Mouse (Mus musculus): ENCODE results near the gene Anapc11. TPM values are rescaled to one million over a fixed set of nuclear protein-coding genes. Genes with fewer than 3 reads are reported as not detected.

Gene Anapc11
- polyA plus RNA-seq, 1 experiment from 2014 or later, result 126 TPM

- 85% methylated on average over 10 of the region's 10 CpGs for WGBS
- Histone ChIP-seq H3K27ac (replicated peaks) (no peak overlapping the region), H3K27me3 (ENCODE audit: control insufficient read depth, insufficient read depth, low read length) (no peaks in the 10 kb centered on the region), H3K4me2 (replicated peaks; ENCODE audit: low read depth) (no peak overlapping the region), H3K9ac (ENCODE audit: low read length) (no peak overlapping the region), H3K4me3 (ENCODE audit: low read depth, low read length) (no peak overlapping the region), H3K9me3 (ENCODE audit: control insufficient read depth, low read length) (no peaks in the 10 kb centered on the region), H3K4me1 (replicated peaks; ENCODE audit: control insufficient read depth, insufficient read depth) (peaks cover 6% of the 10 kb centered on the region), H3K36me3 (ENCODE audit: control insufficient read depth, insufficient read depth, low read length) (peaks cover 12% of the 10 kb centered on the region)
- TF ChIP-seq CTCF (IDR thresholded peaks at IDR 0.05; ENCODE audit: low read depth) (no peak), EP300 (optimal IDR thresholded peaks at IDR 0.05) (no peak)
- ATAC-seq (ENCODE audit: low FRiP score, low TSS enrichment), result no peak
- no peak for DNase-seq (ENCODE audit: low spot score)
Observed at GRCm38 (mm10) chr11:120613481-120613972, 15.3 kb downstream of the Anapc11 start.

GRCm38 (mm10) chr11:120613976-120614375, 15.8 kb downstream of the Anapc11 start:
- H3K36me3 ChIP-seq (ENCODE audit: control insufficient read depth, insufficient read depth, low read length), result peaks cover 12% of the 10 kb centered on the region
- no peak for DNase-seq (ENCODE audit: low spot score)
- peaks cover 3% of the 10 kb centered on the region for H3K4me1 ChIP-seq (replicated peaks; ENCODE audit: control insufficient read depth, insufficient read depth)
- H3K27me3 ChIP-seq (ENCODE audit: control insufficient read depth, insufficient read depth, low read length), result no peaks in the 10 kb centered on the region
- H3K9ac ChIP-seq (ENCODE audit: low read length), result no peak overlapping the region
- TF ChIP-seq CTCF (IDR thresholded peaks at IDR 0.05; ENCODE audit: low read depth), result no peak
- TF ChIP-seq EP300 (optimal IDR thresholded peaks at IDR 0.05), result no peak
- no peak overlapping the region for H3K4me2 ChIP-seq (replicated peaks; ENCODE audit: low read depth)
- 88% methylated on average over 8 of the region's 8 CpGs for WGBS
- no peaks in the 10 kb centered on the region for H3K9me3 ChIP-seq (ENCODE audit: control insufficient read depth, low read length)
- no peak for ATAC-seq (ENCODE audit: low FRiP score, low TSS enrichment)
- no peak overlapping the region for H3K4me3 ChIP-seq (ENCODE audit: low read depth, low read length)
- no peak overlapping the region for H3K27ac ChIP-seq (replicated peaks)

- Histone ChIP-seq H3K4me1 (replicated peaks; ENCODE audit: control insufficient read depth, insufficient read depth) (peaks cover 3% of the 10 kb centered on the region), H3K36me3 (ENCODE audit: control insufficient read depth, insufficient read depth, low read length) (peaks cover 12% of the 10 kb centered on the region), H3K9me3 (ENCODE audit: control insufficient read depth, low read length) (no peaks in the 10 kb centered on the region), H3K4me2 (replicated peaks; ENCODE audit: low read depth) (no peak overlapping the region), H3K4me3 (ENCODE audit: low read depth, low read length) (no peak overlapping the region), H3K27me3 (ENCODE audit: control insufficient read depth, insufficient read depth, low read length) (no peaks in the 10 kb centered on the region), H3K9ac (ENCODE audit: low read length) (peak overlapping the region; percentile 27; the same call in 1 of the 2 replicates), H3K27ac (replicated peaks) (no peak overlapping the region)
- ATAC-seq (ENCODE audit: low FRiP score, low TSS enrichment) (no peak), DNase-seq (ENCODE audit: low spot score) (no peak)
- no peak for TF ChIP-seq EP300 (optimal IDR thresholded peaks at IDR 0.05)
- TF ChIP-seq CTCF (IDR thresholded peaks at IDR 0.05; ENCODE audit: low read depth), result no peak
- 92% methylated on average over 6 of the region's 6 CpGs for WGBS
Observed at GRCm38 (mm10) chr11:120615167-120615566, 16.9 kb downstream of the Anapc11 start.

GRCm38 (mm10) chr11:120615606-120616203, 17.5 kb downstream of the Anapc11 start:
- TF ChIP-seq EP300 (optimal IDR thresholded peaks at IDR 0.05), result no peak
- TF ChIP-seq CTCF (IDR thresholded peaks at IDR 0.05; ENCODE audit: low read depth), result no peak
- Histone ChIP-seq H3K9ac (ENCODE audit: low read length) (peak overlapping the region; percentile 27; the same call in 1 of the 2 replicates), H3K4me2 (replicated peaks; ENCODE audit: low read depth) (no peak overlapping the region), H3K36me3 (ENCODE audit: control insufficient read depth, insufficient read depth, low read length) (peaks cover 14% of the 10 kb centered on the region), H3K27me3 (ENCODE audit: control insufficient read depth, insufficient read depth, low read length) (no peaks in the 10 kb centered on the region), H3K27ac (replicated peaks) (no peak overlapping the region), H3K9me3 (ENCODE audit: control insufficient read depth, low read length) (no peaks in the 10 kb centered on the region), H3K4me3 (ENCODE audit: low read depth, low read length) (no peak overlapping the region), H3K4me1 (replicated peaks; ENCODE audit: control insufficient read depth, insufficient read depth) (peaks cover 3% of the 10 kb centered on the region)
- 83% methylated on average over 11 of the region's 11 CpGs for WGBS
- DNase-seq (ENCODE audit: low spot score) (peak; percentile 67), ATAC-seq (ENCODE audit: low FRiP score, low TSS enrichment) (peak; percentile 47)

- ATAC-seq (ENCODE audit: low FRiP score, low TSS enrichment), result no peak
- 44% methylated on average over 4 of the region's 4 CpGs for WGBS
- H3K27ac ChIP-seq (replicated peaks), result peak overlapping the region; percentile 86; the same call in 1 of the 2 replicates
Observed at GRCm38 (mm10) chr11:120616617-120617294, 18.5 kb downstream of the Anapc11 start.

More at GRCm38 (mm10) chr11:120616617-120617294, 18.5 kb downstream of the Anapc11 start:
- no peak for TF ChIP-seq CTCF (IDR thresholded peaks at IDR 0.05; ENCODE audit: low read depth)
- no peak for TF ChIP-seq EP300 (optimal IDR thresholded peaks at IDR 0.05)
- Histone ChIP-seq H3K36me3 (ENCODE audit: control insufficient read depth, insufficient read depth, low read length) (peaks cover 12% of the 10 kb centered on the region; the same call in 1 of the 2 replicates), H3K9me3 (ENCODE audit: control insufficient read depth, low read length) (no peaks in the 10 kb centered on the region), H3K4me2 (replicated peaks; ENCODE audit: low read depth) (peak overlapping the region; percentile 88), H3K9ac (ENCODE audit: low read length) (peak overlapping the region; percentile 81), H3K4me3 (ENCODE audit: low read depth, low read length) (peak overlapping the region; percentile 79), H3K4me1 (replicated peaks; ENCODE audit: control insufficient read depth, insufficient read depth) (peaks cover 3% of the 10 kb centered on the region), H3K27me3 (ENCODE audit: control insufficient read depth, insufficient read depth, low read length) (no peaks in the 10 kb centered on the region)
- no peak for DNase-seq (ENCODE audit: low spot score)
